Mouse (Mus musculus): ENCODE measurements around the gene Gm20388.
A peak's percentile ranks its signal among the peaks of the same experiment; 100 is the strongest.

Gene Gm20388

GRCm38 (mm10) chr8:120178124-120178514, 267.5 kb downstream of the Gm20388 start:
- no peak for DNase-seq

GRCm38 (mm10) chr8:120179027-120179431, 268.4 kb downstream of the Gm20388 start:
- peak; percentile 95 for DNase-seq

GRCm38 (mm10) chr8:120180445-120180970, 269.9 kb downstream of the Gm20388 start:
- no peak for DNase-seq

GRCm38 (mm10) chr8:120181274-120181673, 270.6 kb downstream of the Gm20388 start:
- DNase-seq: no peak

GRCm38 (mm10) chr8:120181861-120182414, 271.3 kb downstream of the Gm20388 start:
- DNase-seq: no peak

GRCm38 (mm10) chr8:120184366-120184765, 273.7 kb downstream of the Gm20388 start:
- DNase-seq: no peak

- DNase-seq: peak; percentile 55
These were observed 274.5 kb downstream of the Gm20388 start for GRCm38 (mm10) chr8:120184850-120185792.

DNA sequence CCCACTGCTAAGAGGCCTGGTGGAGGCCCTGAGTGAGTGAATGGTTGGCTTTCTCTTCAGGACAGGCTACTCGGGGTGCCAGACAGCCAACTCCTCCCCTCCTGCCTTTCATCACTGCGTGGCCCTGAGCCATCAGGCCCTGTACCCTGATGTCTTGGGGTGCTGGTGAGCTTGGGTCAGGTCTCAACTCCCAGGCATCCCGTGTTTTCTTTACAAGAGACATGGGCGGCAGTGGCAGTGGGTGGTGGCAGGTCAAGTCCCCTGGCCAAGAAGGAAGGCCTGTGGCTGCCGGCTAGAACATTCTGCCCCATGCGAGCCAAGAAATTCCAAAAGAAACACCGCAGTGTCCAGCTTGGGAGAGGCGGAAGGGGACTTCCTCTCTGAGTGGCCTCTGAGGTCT, 275.8 kb downstream of the Gm20388 start:
- peak; percentile 63 for DNase-seq

- DNase-seq: no peak
These were observed 277.9 kb downstream of the Gm20388 start for GRCm38 (mm10) chr8:120188510-120188909.

DNA sequence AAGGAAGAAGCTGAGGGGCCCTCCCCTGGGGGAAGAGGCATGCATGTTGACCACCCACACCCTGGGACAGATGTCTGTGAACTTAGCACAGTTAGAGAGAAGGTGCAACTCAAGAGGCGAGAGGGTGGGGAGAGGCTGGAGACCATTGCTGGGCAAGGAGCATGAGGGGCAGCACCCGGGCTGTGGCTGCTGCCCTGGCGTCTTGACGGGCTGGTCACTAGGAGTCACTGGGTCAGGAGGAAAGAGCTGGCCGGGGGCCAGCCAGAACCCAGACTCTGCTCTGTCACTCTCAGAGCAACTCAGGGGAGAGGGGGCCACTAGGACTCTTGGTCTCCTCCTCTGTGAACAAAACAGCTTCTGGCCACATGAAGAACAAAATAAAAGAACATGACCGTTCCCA, 278.8 kb downstream of the Gm20388 start:
- no peak for DNase-seq

DNA sequence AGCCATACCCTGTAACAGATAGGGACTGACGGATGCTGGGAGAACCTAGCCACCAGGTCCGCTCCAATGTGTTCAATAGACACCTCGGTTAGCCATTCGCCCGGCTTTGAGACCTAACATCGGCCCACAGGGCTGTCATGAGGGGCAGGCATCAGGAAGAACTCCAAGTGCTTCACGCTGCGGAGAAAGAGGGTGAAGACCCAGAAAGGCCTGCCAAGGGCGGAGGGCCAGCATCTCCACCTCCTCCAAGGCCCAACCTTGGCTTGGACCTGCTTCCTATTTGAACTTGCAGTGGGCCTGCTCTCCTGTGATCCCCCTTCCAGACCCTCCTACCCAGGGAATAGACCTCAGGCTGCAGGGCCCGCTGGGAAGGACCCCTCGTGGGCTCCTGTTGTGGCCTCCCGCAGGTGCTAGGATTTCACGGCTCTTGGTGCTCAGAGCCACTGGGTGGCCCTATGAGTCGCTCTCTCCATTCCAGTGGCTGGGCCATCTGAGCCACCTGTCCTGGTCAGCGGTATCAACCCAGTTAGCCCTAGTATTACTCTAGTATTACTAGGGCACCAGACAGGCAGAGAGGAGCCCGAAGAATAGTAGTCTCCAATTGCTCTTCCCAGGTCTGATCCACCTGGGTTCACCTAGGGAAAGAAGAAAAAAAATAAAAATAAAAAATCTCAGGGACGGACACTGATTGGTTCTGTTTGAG, 279.6 kb downstream of the Gm20388 start:
- no peak for DNase-seq

GRCm38 (mm10) chr8:120190810-120191413, 280.3 kb downstream of the Gm20388 start:
- DNase-seq: peak; percentile 97

DNA sequence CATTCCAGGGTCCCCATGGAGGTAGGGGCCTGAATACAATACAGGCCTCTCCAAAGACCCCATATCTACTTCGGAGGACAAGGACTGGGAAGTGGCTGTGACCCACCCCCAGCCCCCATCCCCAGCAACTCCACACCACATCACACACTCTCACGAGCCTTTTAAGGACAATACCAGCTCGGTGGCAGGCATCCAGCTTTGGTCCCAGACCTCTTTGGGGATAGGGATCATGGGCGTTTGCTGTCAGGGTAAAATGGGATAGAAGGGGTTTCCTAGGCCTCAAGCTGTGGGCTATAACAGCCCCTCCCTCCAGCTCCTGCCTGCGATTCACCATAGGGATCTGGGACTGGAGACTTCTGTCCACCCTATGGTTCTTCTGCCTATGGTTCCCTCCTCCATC, 281.0 kb downstream of the Gm20388 start:
- DNase-seq: no peak

DNA sequence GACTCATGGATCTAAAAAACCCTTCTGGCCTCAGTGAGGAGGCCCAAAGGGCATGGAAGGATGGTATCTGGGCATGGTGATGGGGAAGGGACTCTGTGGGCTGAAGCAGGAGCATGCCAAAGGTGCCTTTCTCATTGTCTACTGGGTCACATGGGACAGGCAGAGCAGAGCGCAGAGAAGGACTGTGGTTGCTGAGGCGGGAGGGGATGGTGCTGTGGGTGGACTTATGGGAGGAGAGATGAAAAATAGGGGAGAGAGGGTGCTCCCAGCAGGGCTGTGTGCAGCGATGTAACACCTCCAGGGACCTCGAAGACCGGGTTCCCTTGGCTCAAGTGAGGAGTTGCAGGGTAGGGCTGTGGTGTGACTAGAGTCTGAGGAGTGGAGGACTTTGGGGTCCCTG, 281.5 kb downstream of the Gm20388 start:
- no peak for DNase-seq

DNA sequence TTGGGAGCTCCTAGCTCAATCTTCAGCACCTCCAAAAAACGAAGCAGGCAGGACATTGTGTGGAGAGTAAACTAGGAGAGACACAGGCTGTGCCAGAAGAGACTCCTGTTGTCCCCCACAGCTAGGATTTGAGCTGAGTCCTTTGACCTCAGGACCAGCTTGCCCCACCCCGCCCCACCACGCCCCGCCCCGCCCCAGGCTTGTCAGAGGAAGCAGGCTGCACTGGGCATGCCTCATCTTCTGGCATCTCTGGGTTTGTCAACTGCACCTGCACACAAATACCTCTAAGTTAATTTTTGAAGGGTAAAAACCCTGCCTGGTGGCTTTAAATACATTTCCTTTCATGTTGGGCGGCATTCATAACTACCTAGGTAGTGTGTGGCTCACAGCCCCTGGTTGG, 290.7 kb downstream of the Gm20388 start:
- no peak for DNase-seq

GRCm38 (mm10) chr8:120202546-120202945, 291.9 kb downstream of the Gm20388 start:
- peak; percentile 62 for DNase-seq

DNA sequence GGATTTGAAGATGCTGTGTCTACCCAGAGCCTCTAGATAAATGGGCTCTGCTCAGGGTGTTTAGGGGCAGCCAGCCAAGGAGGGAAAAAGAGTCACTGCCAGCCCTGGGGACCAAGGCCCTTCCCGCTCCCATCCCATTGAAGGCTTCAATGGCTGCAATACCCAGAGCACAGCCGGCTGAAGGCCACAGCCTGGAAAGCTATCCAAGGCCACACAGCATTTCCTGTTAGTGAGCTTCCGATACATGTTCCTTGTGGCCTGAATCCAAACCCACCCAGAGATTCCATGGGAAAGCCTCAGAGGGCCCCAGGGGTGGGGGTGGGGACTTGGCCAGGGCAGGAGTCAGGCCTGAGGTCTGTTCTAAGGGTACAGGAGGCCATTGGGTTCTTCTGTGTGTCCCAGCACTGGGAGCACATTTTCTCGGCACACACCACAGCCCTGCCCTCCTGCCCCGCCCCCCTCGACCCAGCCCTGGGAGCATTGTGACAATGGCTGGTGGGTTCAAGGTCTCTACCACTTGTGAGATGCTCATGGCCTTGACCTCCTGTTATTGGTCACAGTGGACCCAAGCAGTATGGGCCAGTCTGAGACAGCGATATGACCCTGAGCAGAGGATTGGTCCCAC, 294.2 kb downstream of the Gm20388 start:
- peak; percentile 68 for DNase-seq

DNA sequence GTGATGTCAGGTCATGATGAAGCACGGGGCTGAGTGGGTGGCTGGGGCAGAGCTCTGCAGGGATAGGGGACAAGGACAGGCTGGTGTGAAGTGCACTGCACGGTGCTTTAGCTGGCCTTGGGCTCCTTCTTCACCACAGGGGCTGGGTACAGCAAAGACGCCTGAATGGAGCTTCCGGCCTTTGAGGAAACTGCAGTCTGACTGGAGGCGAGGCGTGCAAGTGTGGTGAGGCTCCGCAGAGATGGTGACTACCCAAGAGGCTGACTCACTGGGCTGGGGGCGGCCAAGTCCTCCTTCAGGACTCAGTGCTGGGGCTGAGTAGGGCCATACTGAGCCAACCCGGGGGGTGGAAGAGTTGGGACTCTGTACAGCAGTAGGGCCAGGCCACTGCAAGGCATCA, 295.3 kb downstream of the Gm20388 start:
- DNase-seq: no peak

DNA sequence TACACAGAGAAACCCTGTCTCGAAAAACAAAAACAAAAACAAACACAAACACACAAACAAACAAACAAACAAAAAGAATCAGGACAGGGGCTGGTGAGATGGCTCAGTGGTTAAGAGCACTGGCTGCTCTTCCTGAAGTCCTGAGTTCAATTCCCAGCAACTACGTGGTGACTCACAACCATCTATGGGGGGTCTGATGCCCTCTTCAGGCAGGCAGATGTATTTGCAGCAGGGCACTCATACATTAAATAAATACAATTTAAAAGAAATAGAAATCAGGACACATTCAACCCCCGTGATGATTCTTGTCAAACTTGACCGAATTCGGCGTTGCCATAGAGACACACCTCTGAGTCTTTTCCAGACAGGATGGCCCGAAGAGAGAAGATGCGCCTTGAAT, 296.7 kb downstream of the Gm20388 start:
- no peak for DNase-seq

DNA sequence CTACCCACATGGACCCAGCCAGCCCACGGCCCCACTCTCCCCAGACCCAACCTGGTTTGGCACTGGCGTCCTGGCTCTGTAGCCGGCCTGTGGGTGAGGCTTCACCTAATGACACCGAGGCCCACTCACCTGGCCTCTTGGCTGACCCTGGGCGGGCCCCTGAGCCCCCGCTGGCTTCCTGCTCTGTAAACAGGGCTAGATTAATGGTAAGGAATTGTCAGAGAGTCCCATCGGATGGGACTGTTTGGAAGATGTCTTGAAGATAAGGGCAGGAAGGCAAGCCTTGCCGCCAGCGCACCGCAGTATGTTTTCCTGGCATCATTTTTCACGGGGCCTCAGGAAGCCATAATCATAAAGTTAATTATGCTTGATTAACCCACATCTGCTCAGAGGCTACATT, 297.5 kb downstream of the Gm20388 start:
- no peak for DNase-seq

DNA sequence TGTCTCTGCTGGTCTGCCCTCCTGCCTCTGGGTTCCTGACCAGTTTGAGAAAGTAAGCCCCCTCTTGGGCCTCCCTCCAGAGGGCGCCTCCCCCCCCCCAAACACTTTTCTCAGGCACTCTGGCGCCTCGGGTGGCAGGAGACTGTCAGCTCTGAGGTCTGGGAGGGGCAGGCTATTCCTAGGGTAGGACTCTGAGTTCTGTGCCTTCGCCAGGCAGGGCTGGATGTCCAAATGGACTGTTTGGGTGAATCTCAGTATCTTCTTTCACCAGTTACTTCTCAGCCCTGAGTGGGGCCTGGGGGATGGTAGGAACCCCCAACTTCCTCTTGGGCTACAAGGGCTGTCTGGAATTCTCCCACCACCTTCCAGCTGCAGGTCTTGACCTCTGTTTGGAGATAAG, 300.7 kb downstream of the Gm20388 start:
- no peak for DNase-seq

DNA sequence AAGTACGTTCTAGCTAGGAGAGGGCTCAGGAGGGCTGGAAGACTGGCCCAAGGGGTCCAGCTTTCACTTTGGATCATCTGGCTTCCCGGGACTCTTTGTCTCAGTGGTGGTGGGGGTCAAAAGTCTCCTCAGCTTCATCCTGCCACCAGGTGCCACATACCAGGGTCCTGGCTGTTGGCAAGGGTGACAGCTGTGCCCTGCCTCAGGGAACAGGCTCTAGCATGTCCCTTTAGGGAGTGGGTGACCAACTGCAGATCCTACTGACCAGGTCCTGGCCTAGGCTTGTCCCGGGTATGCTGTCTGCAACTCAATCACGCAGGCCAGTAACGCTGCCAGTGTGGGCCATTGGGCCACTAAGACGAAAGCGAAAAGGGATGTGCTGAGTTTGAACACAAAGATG, 302.0 kb downstream of the Gm20388 start:
- no peak for DNase-seq

DNA sequence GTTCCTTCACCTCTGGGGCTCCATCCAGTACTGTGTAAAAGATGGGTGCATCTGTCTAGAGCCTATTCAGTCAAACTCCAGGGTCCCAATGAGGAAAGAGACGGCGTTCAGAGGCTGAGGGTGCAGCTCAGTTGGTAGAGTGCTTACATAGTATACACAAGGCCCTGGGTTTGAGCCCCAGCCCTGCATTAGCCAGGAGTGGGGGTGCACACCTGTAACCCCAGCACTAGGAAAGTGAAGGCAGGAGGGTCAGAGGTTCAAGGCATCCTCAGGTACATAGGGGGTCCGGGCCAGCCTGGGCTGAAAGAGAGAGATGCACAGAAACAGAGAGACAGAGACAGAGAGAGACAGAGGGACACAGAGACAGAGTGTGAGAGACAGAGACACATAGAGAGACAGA, 302.6 kb downstream of the Gm20388 start:
- DNase-seq: no peak
